Mouse (Mus musculus): ENCODE results near the gene Slc35f1.

- TF ChIP-seq POLR2A (IDR thresholded peaks at IDR 0.05; ENCODE audit: extremely low read depth, insufficient read depth, low read length) (no peak), CTCF (IDR thresholded peaks at IDR 0.05; ENCODE audit: extremely low read depth, insufficient read depth, low read length) (no peak)
These were observed 180.8 kb downstream of the Slc35f1 start for GRCm38 (mm10) chr10:52871110-52871509.

Data from cortical plate, adult 2 months (tissue).